Mouse (Mus musculus) frontal cortex, postnatal 36 days (tissue): ENCODE data around the gene Ccdc155.
"Not testable (repeated sequence)": the region's sequence is repeated elsewhere in the genome, so short reads cannot be mapped to it uniquely, and the experiment has no call there.

Source experiments
- DNase-seq, 2 experiments: peaks; one replicate each; pipeline ENCODE4 v3.0.0; 2022; ENCODE audit warnings: low spot score in 2 of 2

Gene Ccdc155

DNA sequence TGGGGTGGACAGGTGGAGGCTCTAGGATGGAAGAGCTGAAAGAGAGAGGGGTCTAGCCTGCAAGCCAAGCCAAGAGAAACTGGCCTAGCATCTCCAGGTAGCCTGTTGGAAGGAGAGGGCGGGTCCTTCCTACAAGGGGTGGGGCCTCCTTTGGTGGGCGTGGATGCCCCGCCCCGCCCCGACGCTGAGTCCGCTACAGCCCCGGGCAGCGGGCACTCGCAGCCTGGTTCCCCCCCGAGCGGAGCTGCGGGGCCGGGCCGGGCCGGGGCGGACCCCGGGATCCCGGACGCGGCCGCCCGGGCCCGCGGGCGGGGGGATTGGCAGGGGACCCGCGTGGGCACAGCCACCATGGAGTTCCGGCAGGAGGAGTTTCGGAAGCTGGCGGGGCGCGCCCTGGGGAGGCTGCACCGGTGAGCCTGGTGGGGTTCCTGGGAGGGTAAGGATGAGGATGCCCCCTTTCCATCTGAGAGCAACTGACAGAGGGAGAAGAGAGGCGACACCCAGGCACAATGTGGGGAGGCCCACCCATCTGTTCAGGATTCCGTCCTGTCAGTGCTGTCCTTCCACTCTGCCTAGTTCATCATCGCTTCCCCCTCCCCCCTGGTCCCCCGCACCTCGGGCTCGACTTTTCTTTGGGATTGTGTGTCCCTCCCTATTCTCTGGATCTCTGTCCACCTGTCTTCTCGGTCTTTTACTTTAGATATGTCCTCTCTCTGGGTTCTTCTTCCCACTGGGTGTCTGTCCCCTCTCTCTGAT is 40.8 kb downstream of the Ccdc155 start, which contains the start of gene Slc17a7:
Slc17a7 (plus strand) TSS at position 215 of the 756 bp plus-strand sequence.
- no peak for DNase-seq

DNA sequence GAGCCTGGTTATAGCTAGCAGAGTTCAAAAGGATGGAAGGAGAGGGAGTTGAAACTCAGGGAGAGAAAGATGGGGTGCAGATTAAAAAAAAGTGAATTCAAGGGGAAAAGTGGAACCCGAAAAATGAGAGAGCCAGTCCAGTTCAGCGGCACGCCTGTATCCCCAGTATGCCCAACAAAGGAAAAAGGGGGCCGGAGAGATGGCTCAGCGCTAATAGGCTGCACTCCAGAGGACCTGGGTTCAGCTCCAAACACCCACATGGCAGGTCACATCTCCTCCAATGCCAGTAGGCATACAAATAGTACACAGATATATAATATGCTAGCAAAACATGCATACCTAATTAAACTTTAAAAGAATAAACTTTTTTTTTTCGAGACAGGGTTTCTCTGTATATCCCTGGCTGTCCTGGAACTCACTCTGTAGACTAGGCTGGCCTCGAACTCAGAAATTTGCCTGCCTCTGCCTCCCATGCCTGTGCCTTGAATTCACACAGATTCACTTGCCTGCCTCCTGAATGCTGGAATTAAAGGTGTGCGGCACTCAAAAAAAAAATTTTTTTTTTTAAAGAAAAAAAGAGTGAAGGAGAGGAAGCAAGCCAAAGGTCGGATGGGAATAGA is 41.6 kb downstream of the Ccdc155 start:
- no peak for DNase-seq

DNA sequence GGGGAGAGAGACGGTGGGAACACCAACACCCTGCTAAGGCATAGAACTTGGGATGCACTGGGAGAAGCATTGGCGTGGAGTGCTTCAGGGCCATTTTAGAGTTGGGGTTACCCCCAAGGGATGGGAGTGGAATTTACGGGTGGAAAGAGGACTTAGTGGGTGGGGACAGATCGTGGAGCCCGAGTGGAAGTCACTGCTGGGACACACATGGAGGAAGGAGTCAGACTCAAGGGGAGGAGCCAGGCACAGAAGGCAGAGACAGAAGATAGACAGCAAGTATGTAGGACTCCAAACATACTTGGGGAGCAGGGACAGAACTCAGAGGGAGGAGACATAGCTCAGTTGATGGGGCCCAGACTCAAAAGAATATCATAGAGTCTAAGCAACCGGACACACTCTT is 42.1 kb downstream of the Ccdc155 start:
- peak in 1 of 2 experiments; percentile 67 for DNase-seq

DNA sequence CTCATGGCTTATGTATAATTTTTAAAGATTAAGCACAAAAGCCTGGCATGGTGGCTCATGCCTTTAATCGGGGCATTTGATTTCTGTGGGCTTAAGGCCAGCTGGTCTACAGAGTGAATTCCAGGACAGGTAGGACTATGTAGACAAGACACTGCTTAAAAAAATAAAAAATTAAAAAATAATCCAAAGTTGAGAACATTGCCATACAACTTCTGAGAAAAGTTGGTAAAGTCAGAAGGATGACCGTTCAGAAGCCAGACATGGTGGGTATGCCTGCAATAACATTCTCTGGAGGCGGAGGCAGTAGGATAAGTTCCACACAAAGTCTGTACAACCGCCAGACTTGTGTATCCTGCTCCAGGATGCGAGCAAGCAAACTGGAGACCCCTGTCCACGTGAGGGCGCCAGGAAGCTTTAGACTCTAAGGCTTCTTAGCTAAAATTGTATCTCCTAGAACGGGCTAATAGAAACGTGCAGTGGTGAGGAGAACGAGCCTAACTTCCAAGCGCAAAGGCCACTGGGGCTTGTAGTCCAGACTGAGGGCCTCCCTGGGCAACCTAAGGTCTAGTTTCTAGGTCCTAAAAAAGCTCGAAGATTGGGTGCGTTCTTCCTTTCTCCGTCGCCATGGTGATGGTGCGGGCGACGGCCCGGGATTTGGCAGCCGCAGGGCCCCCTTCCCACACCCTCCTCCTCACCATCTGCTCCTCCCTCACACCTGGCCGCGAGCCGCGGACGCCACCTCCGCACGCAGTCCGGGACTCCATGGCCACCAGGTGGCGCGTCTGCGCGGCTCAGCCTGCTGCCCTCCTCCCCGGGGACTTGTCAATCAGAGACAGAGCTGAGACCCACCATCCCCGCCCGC is 42.8 kb downstream of the Ccdc155 start:
- DNase-seq = peak; percentile 96 to 97

DNA sequence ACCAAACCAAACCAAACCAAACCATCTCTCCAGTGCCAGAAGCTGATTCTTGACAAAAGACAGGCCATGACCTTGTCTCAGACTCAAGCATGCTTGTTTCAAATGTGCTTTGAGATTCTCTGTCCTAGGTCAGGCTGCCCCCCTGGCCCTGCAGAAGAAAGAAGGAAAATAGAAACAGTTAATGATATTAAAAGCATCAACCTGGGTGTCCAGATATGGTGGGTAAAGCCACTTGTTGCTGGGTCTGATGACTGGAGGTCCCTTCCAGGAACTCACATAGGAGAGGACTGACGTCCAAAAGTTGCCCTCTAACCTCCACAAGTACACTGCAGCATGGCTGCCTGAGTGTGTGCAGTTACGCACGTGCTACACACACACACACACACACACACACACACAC is 43.8 kb downstream of the Ccdc155 start:
- DNase-seq = no peak

DNA sequence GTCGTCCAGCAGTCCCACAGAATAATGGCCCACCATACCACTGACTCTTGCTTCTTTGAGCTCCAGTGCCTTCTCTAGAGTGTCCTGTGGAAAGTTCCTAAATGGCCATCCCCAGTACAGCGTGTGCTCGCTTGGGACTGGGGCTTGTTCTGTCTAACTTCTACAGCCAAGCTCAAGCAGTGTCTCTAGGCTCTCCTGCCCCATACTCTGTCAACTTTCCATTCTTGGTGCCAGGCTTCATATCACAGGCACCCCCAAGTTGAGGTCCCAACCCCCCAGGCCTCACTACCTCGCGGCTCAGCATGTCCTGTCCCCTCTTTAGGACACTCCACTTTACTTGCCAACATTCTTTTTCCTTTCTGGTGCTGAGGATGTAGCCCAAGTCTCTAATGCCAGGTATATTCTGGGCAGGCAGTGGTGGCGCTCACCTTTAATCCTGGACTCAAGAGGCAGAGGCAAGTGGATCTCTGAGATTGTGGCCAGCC is 44.3 kb downstream of the Ccdc155 start:
- DNase-seq = no peak

DNA sequence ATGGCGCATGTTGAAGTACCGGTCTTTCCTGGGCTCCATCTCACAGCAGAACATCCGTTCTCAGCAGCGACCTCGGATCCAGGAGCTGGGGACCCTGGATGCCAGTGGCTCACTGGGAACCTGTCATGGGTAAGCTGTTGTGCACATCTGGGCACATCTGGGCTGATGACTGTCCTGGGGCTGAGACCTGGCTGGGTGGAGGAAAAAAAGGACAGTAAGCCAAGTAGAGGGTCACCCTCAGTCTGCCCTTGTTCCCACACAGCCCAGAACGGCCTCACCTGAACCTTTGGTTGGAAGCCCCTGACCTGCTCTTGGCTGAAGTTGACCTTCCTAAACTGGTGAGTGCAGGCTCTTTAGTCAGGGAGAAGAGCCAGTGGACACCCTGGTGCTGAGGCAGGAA is 45.7 kb downstream of the Ccdc155 start:
- DNase-seq = no peak

DNA sequence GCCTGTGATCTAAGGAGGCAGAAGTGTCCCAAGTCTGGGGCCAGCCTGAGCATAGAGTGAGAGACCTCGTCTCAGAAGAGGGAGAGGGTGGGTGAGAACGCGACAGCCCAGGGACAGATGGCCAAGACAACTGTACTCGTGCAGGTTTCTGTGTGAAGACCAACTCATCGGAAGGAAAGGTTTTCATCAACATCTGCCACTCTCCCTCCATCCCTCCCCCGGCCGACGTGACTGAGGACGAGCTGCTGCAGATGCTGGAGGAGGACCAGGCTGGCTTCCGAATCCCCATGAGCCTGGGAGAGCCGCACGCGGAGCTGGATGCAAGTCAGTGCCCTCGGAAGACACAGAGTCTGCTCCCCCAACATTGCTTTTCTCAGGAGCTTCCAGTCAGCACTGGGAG is 47.2 kb downstream of the Ccdc155 start:
- DNase-seq = no peak

DNA sequence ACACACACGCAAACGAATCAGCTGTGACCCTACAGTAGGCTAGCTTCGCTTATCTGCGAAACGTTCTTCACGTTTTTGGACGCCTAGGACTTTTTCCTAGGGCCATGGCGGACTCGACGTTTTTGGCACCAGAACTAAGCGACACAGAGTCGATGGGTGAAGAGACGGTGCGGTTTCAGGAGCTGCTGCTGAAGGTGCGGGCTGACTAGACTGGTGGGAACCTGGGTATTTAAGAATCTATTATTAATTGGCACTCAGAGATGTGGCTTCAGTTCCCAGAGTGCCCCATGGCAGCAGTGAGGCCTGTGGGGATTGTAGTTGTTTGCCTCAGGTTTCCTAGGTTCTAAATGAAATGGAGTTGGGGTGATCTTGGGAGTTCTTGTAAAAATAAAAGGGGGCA is 48.5 kb downstream of the Ccdc155 start:
- no peak for DNase-seq

DNA sequence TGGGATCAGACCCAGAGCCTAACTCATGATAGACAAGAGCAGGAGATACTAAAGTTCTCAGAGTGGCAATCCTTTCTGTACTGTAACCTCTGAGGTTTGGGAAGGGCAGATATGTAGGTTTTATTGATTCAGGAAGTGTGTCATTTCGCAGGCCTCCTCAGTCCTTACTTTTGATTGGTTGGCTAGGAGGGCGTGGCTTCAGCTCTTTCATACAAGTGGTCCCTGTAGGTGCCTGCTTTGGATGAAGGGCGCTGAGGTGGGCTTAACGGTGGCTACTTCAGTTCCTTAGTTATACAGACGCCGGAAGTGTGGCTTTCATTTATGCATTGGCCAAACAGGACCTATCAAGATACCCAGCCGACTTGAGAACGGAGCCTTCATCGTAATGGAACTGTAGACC is 49.1 kb downstream of the Ccdc155 start:
- DNase-seq = no peak

DNA sequence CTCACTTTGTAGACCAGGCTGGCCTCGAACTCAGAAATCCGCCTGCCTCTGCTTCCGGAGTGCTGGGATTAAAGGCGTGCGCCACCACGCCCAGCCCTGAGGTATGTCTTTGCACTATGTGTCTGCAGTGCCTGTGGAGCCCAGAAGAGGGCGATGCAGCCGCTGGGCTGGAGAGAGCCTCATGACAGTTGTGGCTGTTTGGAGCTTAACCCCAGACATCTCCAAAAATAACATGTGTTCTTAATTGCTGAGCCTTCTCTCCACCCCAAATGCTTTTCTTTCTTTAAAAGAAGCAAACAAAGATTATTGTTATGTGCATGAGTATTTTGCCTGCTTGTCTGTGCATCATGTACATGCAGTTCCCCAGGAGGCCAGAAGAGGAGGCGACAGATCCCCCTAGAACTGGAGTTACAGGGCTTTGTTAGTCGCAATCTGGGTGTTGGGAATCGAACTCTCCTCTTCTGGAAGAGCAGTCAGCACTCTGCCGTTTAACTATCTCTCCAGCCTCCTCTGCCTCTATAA is 49.6 kb downstream of the Ccdc155 start:
- DNase-seq = no peak

DNA sequence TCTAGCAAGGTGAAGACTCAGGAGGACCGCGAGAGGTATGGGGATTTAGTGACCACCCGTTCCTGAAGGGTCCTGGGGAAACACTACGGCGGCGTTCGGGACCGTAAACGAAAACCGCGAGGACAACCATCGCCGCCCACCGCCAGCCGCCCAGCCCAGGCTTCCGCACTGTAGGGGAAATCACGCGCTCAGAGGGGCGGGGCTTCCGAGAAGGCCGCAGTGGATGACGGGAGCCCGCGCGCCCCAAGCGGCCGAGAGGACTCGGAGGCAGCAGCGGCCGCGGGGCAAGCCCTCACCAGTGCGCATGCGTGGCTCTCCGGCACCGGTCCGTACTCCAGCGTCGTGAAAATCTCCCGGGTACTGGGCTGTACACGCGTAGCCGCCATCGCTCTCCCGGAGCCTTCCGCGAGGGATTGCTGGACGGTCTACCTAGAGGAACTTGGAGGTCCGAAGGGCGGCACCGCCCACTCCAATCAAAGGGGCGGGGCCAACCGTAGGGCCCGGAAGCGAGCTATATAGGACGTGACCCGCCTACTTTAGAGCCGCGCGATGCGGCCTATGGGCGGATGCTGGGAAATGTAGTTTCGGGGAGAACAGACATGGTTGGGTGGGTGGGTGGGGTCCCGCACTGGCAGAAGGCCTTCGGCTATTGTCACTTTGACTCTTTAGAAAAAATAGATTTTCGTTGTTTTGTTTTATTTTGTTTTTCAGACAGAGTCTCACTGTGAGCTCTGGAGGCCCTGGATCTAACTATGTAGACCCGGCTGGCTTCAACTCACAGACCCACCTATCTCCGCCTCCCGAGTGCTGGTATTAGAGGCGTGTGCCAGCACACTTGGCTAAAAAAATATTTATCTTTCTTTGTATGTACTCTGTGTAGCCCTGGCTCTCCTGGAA is 50.3 kb downstream of the Ccdc155 start, which contains the start of the genes Pih1d1 and Aldh16a1:
Pih1d1 (plus strand) TSS at position 208 of the 897 bp plus-strand sequence.
Aldh16a1 (minus strand) TSS at position 489 of the 897 bp plus-strand sequence.
- peak; percentile 97 for DNase-seq

DNA sequence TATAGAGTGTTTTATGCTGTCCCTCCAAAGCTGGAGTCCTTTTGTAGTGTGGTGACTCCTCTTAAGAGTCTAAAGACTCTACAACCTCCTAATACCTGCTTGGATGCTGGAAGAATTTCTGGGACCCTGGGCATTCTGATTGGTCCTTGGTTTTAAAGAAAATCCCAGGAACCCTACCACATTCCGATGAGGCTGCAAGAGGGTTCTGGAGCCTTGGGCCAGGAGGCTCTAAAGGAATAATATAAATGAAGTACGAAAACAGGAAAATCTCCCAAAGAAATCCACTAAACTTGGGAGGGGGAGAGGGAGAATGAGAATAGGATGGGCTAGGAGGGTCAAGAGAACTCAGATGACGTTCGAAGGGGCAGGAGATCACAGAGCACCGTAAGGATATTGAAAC is 51.1 kb downstream of the Ccdc155 start:
- no peak for DNase-seq

DNA sequence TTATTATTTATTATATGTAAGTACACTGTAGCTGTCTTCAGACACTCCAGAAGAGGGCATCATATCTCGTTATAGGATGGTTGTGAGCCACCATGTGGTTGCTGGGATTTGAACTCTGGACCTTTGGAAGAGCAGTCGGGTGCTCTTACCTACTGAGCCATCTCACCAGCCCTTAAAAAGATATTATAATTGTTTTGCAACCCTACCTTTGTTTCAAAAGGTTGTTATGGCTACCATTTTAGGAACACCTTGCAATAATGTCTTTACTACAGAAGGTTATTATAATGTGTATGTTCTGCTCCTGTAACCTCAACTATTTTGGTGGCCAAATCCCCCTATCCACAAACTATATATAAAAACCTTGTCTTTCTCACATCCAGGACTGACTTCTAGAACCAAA is 51.6 kb downstream of the Ccdc155 start:
- DNase-seq = not testable (repeated sequence)

DNA sequence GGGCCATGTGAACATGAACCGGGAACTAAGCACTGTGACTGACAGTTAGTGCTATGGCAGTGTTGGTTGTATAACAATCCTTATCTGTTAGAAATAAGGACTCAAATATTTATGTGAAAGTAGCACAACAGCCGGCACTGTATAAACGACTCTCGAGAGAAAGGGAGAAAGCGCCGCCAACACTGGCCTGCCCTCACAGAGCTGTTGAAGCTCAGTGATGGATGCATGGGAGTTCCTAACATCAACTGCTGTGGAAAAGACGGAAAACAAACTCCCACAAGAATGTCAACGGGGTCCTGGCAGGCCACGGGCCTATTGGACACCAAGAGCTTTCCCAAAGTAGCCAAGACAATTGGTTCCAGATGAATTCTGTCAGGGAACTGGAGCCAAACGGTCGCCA is 53.4 kb downstream of the Ccdc155 start:
- DNase-seq = no peak

DNA sequence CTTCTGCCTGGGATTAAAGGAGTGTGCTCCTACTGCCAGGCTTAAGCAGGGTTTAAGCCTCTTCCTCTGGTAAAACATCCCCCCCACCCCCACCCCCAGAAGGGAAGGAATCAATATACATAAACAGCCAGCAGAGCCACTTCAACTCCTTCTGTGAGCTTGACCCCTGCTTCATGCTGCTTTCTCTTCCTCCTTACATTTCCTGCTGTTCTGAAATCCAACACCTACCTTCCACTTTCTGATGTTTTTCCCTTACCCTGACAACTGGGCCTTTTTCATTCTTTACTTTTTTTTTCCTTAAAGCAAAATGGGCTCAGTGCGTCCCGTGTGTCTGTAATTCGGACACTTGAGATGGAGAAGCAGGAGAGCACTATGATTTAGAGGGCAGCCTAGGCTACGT is 54.4 kb downstream of the Ccdc155 start:
- no peak for DNase-seq

DNA sequence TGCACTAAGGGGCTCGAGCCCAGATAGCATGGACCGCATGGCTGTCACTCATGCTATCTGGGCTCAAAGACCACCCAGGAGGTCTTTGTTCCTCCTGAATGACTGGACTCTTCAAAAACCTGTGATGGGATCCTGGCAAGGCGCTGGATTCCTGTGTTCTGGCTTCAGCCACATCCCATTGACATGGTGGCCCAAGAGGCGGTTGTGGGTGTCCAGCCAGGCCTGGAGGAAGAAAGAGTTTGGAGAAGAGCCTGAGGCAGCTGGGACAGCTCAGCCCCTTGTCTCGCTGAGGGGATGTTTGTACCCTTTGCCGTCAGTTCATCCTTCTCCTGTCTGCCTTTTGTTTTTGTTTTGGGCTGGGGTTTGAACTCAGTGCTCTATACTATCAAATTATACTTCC is 55.1 kb downstream of the Ccdc155 start:
- no peak for DNase-seq

DNA sequence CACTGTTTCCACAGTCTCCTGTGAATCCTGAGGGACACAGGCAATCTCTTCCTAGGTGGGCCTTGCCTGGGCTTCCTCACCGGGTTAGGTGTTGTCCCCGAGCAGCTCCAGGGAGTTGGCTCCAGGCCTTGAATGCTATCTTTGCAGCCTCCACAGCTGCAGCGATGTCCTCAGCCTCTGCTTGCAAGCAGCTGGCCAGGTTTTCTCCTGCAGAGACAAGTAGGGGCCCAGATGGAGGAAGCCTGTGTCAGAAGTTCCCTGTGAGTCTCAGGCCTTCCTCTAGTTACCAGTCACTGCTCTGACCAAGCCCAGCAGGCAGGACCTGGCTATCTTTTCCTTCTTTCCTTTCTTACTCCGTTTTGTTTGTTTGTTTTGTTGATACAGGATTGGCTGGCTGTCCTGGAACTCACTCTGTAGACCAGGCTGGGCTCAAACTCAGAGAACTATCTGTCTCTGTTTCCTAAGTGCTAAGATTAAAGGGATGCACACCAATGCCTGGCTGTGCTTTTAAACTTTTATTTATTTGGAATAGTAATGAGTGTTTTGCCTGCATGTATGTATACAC is 56.1 kb downstream of the Ccdc155 start:
- no peak for DNase-seq

DNA sequence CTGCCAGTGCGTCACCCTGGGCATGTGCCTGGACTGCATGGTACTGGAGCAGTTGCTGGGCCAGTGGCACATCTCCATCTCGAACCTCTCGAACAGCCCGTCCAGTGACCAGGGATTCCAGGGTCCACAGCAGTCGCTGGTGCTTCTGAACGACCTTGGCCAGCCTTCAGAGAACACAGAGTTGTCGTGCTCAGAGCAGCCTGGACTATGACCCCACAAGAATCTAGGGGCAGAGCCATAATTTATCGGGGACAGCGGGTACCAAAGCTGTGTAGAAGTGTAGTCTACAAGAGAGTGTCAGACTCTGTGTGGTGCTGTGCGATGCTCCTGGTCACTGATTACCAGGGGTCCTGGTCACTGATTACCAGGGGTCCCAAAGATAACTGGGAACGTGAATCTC is 56.8 kb downstream of the Ccdc155 start:
- no peak for DNase-seq

DNA sequence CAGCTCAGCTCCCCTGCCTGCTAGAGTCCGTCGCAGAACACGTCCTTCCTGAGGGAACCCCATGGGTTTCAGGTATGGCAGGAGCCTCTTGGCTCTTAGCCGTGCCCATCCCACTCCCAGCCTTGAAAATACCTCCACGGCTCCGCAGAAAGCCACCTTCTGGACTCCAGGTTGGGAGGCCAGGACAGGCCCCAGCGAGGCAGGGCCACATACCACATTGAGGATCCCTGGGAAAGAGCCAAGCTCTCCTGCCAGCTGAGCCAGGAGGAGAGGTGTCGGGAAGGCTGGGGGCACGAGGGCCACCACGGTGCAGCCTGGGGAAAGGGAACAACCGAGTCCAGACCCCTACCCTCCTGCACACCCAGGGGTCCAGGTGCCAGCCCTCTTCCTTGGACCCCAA is 57.4 kb downstream of the Ccdc155 start:
- no peak for DNase-seq

DNA sequence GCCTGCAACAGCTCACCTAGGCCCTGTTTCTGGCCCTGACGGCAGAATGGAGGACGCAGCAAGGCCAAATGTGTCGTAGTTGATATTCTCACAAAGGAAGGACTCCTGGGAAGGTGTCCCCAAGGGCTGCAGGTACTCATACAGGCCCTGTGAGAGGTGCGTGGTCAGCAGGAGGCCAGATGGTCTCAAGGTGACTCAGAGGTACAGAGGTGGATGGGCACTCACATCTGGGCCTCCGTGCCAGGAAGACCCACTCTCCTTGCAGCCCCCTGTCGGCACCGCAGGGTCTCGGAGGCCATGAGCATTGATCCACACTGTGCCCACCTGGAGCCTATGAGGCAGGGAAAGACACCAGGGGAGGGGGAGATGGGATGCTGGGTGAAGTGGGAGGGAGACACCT is 59.2 kb downstream of the Ccdc155 start:
- no peak for DNase-seq
